Mouse (Mus musculus) splenic B cell, adult 2 months (primary cell): ENCODE results near the gene Emc3.

Experiments
- DNase-seq: peaks from one replicate; pipeline ENCODE4 v3.0.0-alpha.2; 2011; ENCODE audit warnings: low read depth, low spot score
- H3K27me3 ChIP-seq: 2 replicates; pipeline ENCODE4 v1.6.1; 2012; ENCODE audit warnings: mild to moderate bottlenecking, low read length, moderate library complexity, mixed read lengths; ENCODE audit not compliant: control insufficient read depth, poor library complexity, insufficient read depth, severe bottlenecking
- H3K36me3 ChIP-seq: 2 replicates; pipeline ENCODE4 v1.6.1; 2012; ENCODE audit warnings: mild to moderate bottlenecking, low read length, moderate library complexity, mixed read lengths; ENCODE audit not compliant: control insufficient read depth, poor library complexity, insufficient read depth, severe bottlenecking

Emc3 gene

GRCm38 (mm10) chr6:113482477-113483099 is 48.9 kb downstream of the Emc3 start:
- DNase-seq = peak; percentile 57
- Histone ChIP-seq H3K36me3 (no peaks in the 10 kb centered on the region), H3K27me3 (no peaks in the 10 kb centered on the region)

DNA sequence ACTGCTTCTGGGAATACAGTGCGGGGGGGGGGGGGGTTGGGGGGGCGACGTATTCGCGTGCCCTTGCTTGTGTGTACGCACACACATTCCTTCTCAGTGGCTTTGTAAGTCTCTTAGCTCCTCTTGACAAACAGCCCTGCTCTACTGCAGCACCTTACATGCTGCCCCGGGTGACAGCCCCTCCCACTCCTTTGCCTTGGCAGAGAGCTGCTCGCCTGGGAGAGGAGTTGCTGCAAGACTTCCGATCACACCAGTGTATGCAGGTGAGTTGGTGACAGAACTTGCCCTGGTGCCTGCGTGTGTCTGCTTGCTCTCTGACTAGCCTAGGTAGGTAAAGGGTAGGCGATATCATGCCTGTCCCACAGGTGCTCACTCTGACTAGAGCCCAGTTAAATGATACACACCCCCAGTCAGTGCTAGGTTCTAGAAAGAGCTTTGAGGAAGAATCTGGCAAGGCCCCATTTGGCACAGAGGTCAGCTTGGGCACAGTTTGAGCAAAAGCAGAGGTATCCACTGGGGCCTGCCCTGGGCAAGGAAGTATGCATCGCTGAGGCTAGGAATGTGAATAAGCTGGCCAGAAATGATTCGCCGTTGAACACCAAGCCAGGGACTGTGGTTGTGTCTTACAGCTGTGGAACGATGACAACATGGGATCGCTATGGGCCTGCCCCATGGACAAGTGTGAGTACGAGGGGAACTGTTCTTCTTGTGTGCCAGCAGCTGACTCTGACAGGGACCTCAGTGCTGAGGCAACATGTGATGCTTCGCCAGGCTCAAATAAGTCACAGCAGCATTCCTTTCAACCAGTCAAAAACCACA is 50.7 kb downstream of the Emc3 start:
- DNase-seq = no peak
- Histone ChIP-seq H3K27me3 (no peaks in the 10 kb centered on the region; the same call in 1 of the 2 replicates), H3K36me3 (no peaks in the 10 kb centered on the region)

DNA sequence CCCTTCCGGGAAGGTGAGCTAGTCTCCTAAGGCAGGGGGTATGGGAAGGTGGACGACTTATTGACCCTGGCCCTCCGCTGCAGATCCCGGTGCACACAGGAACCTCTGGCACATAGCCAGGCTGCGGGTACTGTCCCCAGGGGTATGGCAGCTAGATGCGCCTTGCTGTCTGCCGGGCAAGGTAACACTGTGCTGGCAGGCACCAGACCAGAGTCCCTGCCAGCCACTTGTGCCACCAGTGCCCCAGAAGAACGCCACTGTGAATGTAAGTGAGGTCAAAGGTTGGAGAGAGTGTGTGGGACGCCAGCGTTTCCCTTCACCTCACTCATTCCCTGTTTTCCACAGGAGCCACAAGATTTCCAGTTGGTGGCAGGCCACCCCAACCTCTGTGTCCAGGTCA is 52.5 kb downstream of the Emc3 start:
- no peak for DNase-seq
- Histone ChIP-seq H3K36me3 (no peaks in the 10 kb centered on the region), H3K27me3 (no peaks in the 10 kb centered on the region; the same call in 1 of the 2 replicates)

- DNase-seq = no peak
- H3K27me3 ChIP-seq = no peaks in the 10 kb centered on the region; the same call in 1 of the 2 replicates
- H3K36me3 ChIP-seq = no peaks in the 10 kb centered on the region
These were observed 54.1 kb downstream of the Emc3 start for GRCm38 (mm10) chr6:113477353-113477752.

DNA sequence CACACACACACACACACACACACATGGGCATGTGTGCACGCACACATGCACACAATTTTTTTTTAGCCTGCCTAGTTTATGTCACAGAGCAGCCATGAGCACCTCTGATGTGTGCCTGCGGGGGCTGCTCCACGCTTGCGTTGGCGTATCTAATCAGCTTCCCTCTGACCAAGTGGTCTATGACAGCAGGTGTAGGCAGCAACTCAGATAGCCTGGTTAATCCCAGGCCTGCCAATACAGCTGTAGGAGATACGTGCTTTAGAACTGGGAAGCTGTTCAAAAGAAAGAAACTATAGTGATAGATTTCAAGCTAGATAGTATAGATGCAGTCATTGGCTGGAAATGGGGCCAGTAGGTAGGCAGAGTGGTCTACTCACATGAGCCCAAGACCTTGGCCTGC is 57.7 kb downstream of the Emc3 start:
- DNase-seq = no peak
- no peaks in the 10 kb centered on the region; the same call in 1 of the 2 replicates for H3K27me3 ChIP-seq

DNA sequence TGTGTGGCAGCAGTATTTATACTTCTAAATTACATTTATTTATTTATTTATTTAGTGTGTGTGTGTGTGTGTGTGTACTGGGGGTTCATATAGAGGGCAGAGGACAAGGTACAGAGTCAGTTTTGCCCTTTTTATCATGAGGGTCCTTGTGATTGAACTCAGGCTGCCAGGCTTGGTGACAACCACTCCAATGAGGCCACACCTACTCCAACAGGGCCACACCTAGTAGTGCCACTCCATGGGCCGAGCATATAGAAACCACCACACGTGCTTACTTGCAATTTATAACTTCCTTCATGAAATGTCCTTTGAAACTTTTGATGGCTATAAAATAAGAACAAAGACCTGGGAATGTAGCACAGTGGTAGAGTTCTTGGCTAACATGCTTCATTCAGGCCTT is 58.2 kb downstream of the Emc3 start:
- no peak for DNase-seq
- no peaks in the 10 kb centered on the region; the same call in 1 of the 2 replicates for H3K27me3 ChIP-seq

More for the DNA sequence above, 57.7 kb downstream of the Emc3 start:
- no peaks in the 10 kb centered on the region for H3K36me3 ChIP-seq

DNA sequence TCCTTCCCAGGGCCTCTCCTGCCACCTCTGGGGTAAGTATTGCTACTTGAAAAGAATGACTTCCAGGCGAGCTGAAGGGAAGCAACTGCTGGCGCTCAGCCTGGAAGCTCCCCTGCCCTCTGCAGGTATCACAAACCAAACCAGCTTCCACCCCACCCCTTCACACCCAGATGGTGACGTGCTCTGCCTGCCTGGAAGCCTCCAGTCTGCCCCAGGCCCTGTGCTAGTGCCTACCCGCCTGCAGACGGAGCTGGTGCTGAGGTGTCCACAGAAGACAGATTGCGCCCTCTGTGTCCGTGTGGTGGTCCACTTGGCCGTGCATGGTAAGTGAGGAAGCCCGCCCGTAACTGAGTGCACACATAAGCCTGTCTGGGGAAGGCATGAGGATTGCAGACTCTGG is 59.4 kb downstream of the Emc3 start:
- DNase-seq = no peak
- Histone ChIP-seq H3K36me3 (no peaks in the 10 kb centered on the region), H3K27me3 (no peaks in the 10 kb centered on the region)

More for the DNA sequence above, 58.2 kb downstream of the Emc3 start:
- H3K36me3 ChIP-seq = no peaks in the 10 kb centered on the region

DNA sequence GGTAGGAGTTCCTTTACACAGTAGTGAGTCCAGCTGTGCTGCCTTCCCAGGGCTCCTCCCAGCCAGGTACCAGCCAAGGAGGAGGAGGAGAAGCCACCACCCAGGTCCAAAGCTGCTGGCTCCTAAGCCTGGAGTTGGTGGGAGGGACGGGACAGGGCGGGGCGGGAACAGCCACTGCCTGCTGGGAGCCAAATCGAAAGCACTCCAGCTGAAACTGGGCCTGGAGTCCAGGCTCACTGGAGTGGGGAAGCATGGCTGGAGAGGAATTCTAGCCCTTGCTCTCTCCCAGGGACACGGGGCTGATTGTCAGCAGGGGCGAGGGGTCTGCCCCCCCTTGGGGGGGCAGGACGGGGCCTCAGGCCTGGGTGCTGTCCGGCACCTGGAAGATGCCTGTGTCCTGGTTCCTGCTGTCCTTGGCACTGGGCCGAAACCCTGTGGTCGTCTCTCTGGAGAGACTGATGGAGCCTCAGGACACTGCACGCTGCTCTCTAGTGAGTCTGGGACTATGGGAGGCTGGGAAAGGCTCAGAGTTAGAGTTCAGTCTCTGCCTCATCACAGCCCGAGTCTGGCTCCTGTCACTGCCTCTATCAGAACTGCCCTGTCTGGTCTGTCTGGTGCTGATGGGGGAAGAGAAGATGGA is 60.0 kb downstream of the Emc3 start, which contains the start of gene Il17rc:
Il17rc (plus strand) TSS at position 131 of the 640 bp plus-strand sequence.
- no peaks in the 10 kb centered on the region for H3K27me3 ChIP-seq
- DNase-seq = no peak
- no peaks in the 10 kb centered on the region for H3K36me3 ChIP-seq

DNA sequence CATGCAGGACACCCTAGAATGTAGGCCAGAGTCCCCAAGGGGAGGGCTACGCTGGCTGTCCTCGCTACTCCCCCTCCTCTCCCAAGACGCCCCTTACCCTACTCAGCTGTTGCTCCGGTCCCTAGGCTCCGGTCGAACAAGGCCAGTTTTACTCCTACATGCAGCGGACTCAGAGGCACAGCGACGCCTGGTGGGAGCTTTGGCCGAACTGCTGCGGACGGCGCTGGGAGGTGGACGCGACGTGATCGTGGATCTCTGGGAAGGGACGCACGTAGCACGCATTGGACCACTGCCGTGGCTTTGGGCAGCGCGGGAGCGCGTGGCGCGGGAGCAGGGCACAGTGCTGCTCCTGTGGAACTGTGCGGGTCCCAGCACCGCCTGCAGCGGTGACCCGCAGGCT is 62.0 kb downstream of the Emc3 start:
- Histone ChIP-seq H3K27me3 (no peaks in the 10 kb centered on the region), H3K36me3 (no peaks in the 10 kb centered on the region)
- DNase-seq = peak; percentile 74

DNA sequence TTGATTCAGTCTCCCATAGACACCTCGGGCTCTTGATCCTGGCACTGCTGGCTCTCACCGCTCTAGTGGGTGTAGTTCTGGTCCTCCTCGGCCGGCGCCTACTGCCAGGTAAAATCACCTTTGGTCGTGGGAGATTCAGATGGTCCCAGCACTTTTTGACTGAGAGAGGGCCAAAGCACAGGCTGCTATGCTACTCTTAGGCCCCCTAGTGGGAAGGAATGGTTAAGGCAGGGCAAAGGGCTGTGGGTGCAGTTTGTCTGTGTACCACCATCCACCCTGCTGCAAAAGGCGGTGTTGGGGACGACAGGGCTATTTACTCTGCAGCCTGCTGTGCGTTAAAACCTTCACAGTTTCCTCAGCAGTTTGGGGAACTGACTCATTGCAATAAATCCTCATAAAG is 62.4 kb downstream of the Emc3 start:
- DNase-seq = peak; percentile 86
- H3K36me3 ChIP-seq = no peaks in the 10 kb centered on the region
- no peaks in the 10 kb centered on the region for H3K27me3 ChIP-seq

DNA sequence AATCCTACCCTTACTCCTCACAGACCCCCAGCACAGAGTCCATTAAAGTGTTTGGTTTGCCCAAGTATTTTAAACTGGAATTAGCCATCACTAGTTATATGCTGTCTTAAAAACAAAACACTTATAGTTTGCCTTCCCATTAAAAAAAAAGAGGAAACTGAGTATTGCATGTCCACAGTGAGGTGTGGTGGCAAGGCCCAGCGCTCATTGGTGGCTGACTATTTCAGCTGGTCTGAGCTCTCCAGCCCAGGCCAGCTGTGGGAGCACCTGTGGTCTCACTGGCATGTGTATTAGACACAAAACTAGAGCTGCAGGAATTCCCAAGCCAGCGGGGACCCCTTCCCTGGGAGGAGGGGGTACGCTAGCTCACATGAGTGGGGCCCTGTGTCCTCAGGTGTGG is 62.9 kb downstream of the Emc3 start:
- H3K36me3 ChIP-seq = no peaks in the 10 kb centered on the region
- no peaks in the 10 kb centered on the region for H3K27me3 ChIP-seq
- no peak for DNase-seq

GRCm38 (mm10) chr6:113465602-113466001 is 65.8 kb downstream of the Emc3 start:
- DNase-seq = no peak
- Histone ChIP-seq H3K27me3 (no peaks in the 10 kb centered on the region), H3K36me3 (no peaks in the 10 kb centered on the region)
